In the genomic region with DNA sequence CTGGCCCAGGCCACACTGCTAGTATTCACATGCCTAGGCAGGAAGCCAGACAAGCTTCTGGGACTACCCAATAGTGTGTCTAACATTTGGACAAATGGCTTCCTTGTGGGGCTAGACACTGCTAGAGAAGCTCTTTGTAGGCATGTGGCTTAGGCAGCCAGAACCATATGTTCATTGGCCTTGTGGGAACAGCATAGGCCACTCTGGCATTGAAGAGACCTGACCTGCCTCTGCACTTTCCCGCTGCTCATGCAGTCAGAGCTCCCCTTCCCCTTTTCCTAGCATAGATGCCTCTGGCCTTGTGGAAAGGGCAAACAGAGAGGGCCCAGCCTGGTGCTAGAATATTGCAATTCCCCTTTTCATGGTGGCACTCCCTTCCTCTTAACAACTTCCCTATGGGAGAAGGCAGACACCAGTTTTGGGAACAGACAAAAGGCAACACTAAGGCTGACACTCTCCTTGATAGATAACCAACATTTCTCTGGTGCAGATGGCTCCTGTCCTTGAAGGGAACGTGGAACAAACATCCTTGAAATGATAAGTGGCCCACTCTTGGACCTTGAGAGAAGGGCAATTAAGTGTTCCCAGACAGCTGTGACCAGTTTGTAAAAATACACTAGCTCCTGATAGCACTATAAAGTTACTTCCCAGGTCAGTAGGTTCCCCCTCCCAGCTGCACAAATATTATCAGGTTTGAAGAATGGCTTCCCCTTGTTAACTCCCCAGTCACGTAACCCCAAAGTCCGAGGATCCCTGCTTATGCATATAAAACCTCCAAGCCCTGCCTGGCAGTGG, we compare ENCODE assay signal across 15 mouse cellular contexts. TPM values are rescaled to one million over a fixed set of nuclear protein-coding genes. Genes with fewer than 3 reads are reported as not detected.
DNase-seq lines count a peak whose midpoint lies in the region; ATAC-seq and TF ChIP-seq lines count a peak whose summit lies in the region.
"Had no signal": no experiment of that assay in that cellular context is flagged by ENCODE, and none has a peak within 500 bp of the region (broad histone marks: within the 10 kb centered on the region; RNA-seq: fewer than 3 reads in every experiment).

No protein-coding gene starts in this region.

- WGBS in embryonic facial prominence, embryonic 14.5 days: 70% methylated on average over 4 of the region's 4 CpGs
- WGBS in embryonic facial prominence, embryonic 10.5 days: 73% methylated on average over 4 of the region's 4 CpGs
- WGBS in lung, embryonic 14.5 days: 35% methylated on average over 4 of the region's 4 CpGs
- 53% methylated on average over 4 of the region's 4 CpGs for WGBS in lung, adult 2 months
- WGBS in liver, postnatal 0 days (ENCODE audit: insufficient replicate concordance): 71% methylated on average over 4 of the region's 4 CpGs
- WGBS in forebrain, embryonic 16.5 days: 84% methylated on average over 4 of the region's 4 CpGs

- no peak for TF ChIP-seq POLR2A in lung, adult 2 months (IDR thresholded peaks at IDR 0.05; ENCODE audit: borderline replicate concordance, extremely low read depth, low read depth, low read length)

- no peaks in the 10 kb centered on the region for H3K27me3 ChIP-seq in embryonic facial prominence, embryonic 14.5 days (replicated peaks; ENCODE audit: control insufficient read depth, insufficient read depth, low read length)
- no peaks in the 10 kb centered on the region for H3K27me3 ChIP-seq in embryonic facial prominence, embryonic 10.5 days (replicated peaks; ENCODE audit: low read depth, poor library complexity, severe bottlenecking)
- no peaks in the 10 kb centered on the region for H3K27me3 ChIP-seq in lung, embryonic 14.5 days (ENCODE audit: insufficient read depth, low read length)
- H3K27me3 ChIP-seq in liver, postnatal 0 days (ENCODE audit: insufficient read depth, low read length): no peaks in the 10 kb centered on the region
- no peaks in the 10 kb centered on the region for H3K27me3 ChIP-seq in forebrain, embryonic 16.5 days (replicated peaks; ENCODE audit: control insufficient read depth, insufficient read depth, low read length)
- H3K27me3 ChIP-seq: hindbrain, embryonic 12.5 days; lung, embryonic 15.5 days had no signal

- H3K4me1 ChIP-seq in embryonic facial prominence, embryonic 14.5 days (ENCODE audit: control insufficient read depth, insufficient read depth, low read length): no peaks in the 10 kb centered on the region
- H3K4me1 ChIP-seq in embryonic facial prominence, embryonic 10.5 days: no peaks in the 10 kb centered on the region
- H3K4me1 ChIP-seq in lung, embryonic 14.5 days (ENCODE audit: insufficient read depth): no peaks in the 10 kb centered on the region
- H3K4me1 ChIP-seq in lung, adult 2 months (ENCODE audit: control insufficient read depth, insufficient read depth, low read length): no peaks in the 10 kb centered on the region
- no peaks in the 10 kb centered on the region for H3K4me1 ChIP-seq in liver, postnatal 0 days (ENCODE audit: insufficient read depth)
- H3K4me1 ChIP-seq in forebrain, embryonic 16.5 days (replicated peaks; ENCODE audit: control insufficient read depth, insufficient read depth, low read length): no peaks in the 10 kb centered on the region
- H3K4me1 ChIP-seq: hindbrain, embryonic 12.5 days; lung, embryonic 15.5 days had no signal

- no peak overlapping the region for H3K4me3 ChIP-seq in embryonic facial prominence, embryonic 14.5 days (ENCODE audit: low read depth, low read length)
- H3K4me3 ChIP-seq in embryonic facial prominence, embryonic 10.5 days: no peak overlapping the region
- no peak overlapping the region for H3K4me3 ChIP-seq in lung, embryonic 14.5 days (ENCODE audit: low read depth, low read length)
- no peak overlapping the region for H3K4me3 ChIP-seq in lung, adult 2 months (replicated peaks; ENCODE audit: extremely low read depth, low read depth, low read length)
- no peak overlapping the region for H3K4me3 ChIP-seq in liver, postnatal 0 days (ENCODE audit: low read depth, low read length)
- no peak overlapping the region for H3K4me3 ChIP-seq in forebrain, embryonic 16.5 days (replicated peaks; ENCODE audit: low read length)
- H3K4me3 ChIP-seq: hindbrain, embryonic 12.5 days; left cerebral cortex, adult 2 months; lung, embryonic 15.5 days had no signal

- peaks cover 8% of the 10 kb centered on the region; the same call in 1 of the 2 replicates for H3K9me3 ChIP-seq in embryonic facial prominence, embryonic 14.5 days (ENCODE audit: control insufficient read depth, low read length)
- peaks cover 8% of the 10 kb centered on the region for H3K9me3 ChIP-seq in embryonic facial prominence, embryonic 10.5 days
- peaks cover 6% of the 10 kb centered on the region for H3K9me3 ChIP-seq in lung, embryonic 14.5 days (ENCODE audit: low read depth, low read length)
- H3K9me3 ChIP-seq in liver, postnatal 0 days (ENCODE audit: low read length): no peaks in the 10 kb centered on the region
- peaks cover 7% of the 10 kb centered on the region for H3K9me3 ChIP-seq in forebrain, embryonic 16.5 days (ENCODE audit: control insufficient read depth, low read length)

- no peak for TF ChIP-seq CTCF in lung, embryonic 14.5 days (IDR thresholded peaks at IDR 0.05; ENCODE audit: low read depth)
- TF ChIP-seq CTCF in lung, adult 2 months (IDR thresholded peaks at IDR 0.05; ENCODE audit: insufficient read depth, low read length): no peak
- TF ChIP-seq CTCF in liver, postnatal 0 days (IDR thresholded peaks at IDR 0.05; ENCODE audit: low read depth): no peak

- peaks cover 52% of the 10 kb centered on the region for H3K36me3 ChIP-seq in embryonic facial prominence, embryonic 14.5 days (ENCODE audit: control insufficient read depth, insufficient read depth, low read length)
- peaks cover 78% of the 10 kb centered on the region for H3K36me3 ChIP-seq in embryonic facial prominence, embryonic 10.5 days (replicated peaks)
- peaks cover 45% of the 10 kb centered on the region for H3K36me3 ChIP-seq in lung, embryonic 14.5 days (ENCODE audit: insufficient read depth)
- H3K36me3 ChIP-seq in liver, postnatal 0 days (replicated peaks; ENCODE audit: insufficient read depth, low read length): peaks cover 22% of the 10 kb centered on the region
- H3K36me3 ChIP-seq in forebrain, embryonic 16.5 days (ENCODE audit: control insufficient read depth, insufficient read depth): peaks cover 30% of the 10 kb centered on the region

- no peak for DNase-seq in embryonic facial prominence, embryonic 14.5 days (ENCODE audit: low spot score)
- no peak for DNase-seq in embryonic facial prominence, embryonic 10.5 days (ENCODE audit: low spot score)
- DNase-seq in lung, embryonic 14.5 days: peak; percentile 12
- no peak for DNase-seq in lung, adult 2 months
- no peak for DNase-seq in liver, postnatal 0 days
- DNase-seq in spleen, postnatal 14 days (ENCODE audit: low spot score in 2 of 2): no peak
- DNase-seq: forebrain, postnatal 0 days; right cerebral cortex, postnatal 25 days; thymus, postnatal 14 days had no signal

- TF ChIP-seq EP300 in liver, postnatal 0 days (IDR thresholded peaks at IDR 0.05; ENCODE audit: low read depth): no peak

- H3K27ac ChIP-seq in embryonic facial prominence, embryonic 14.5 days (replicated peaks; ENCODE audit: low read depth, low read length): no peak overlapping the region
- no peak overlapping the region for H3K27ac ChIP-seq in embryonic facial prominence, embryonic 10.5 days (replicated peaks)
- peak overlapping the region; percentile 18; the same call in 1 of the 2 replicates for H3K27ac ChIP-seq in lung, embryonic 14.5 days (ENCODE audit: low read depth)
- 0 out of 2 replicates have a peak overlapping the region, but pooled peaks have one; percentile 29 for H3K27ac ChIP-seq in liver, postnatal 0 days (ENCODE audit: low read depth)
- H3K27ac ChIP-seq in forebrain, embryonic 16.5 days (ENCODE audit: low read length): no peak overlapping the region
- H3K27ac ChIP-seq: hindbrain, embryonic 12.5 days; left cerebral cortex, adult 2 months; lung, embryonic 15.5 days had no signal

- no peak overlapping the region for H3K9ac ChIP-seq in embryonic facial prominence, embryonic 14.5 days (ENCODE audit: low read depth, low read length)
- H3K9ac ChIP-seq in lung, embryonic 14.5 days: no peak overlapping the region
- H3K9ac ChIP-seq in liver, postnatal 0 days (replicated peaks): no peak overlapping the region
- no peak overlapping the region for H3K9ac ChIP-seq in forebrain, embryonic 16.5 days (replicated peaks; ENCODE audit: low read depth, low read length)
- H3K9ac ChIP-seq: forebrain, postnatal 0 days; hindbrain, embryonic 12.5 days; lung, embryonic 15.5 days had no signal

- ATAC-seq in embryonic facial prominence, embryonic 14.5 days (ENCODE audit: low read depth): 0 out of 2 replicates have a peak, but pooled peaks have one; percentile 37
- peak; percentile 28; the same call in 1 of the 2 replicates for ATAC-seq in lung, embryonic 14.5 days (ENCODE audit: insufficient read depth)
- ATAC-seq in erythroid progenitor cell, adult 5-6 weeks (replicated peaks; ENCODE audit: low FRiP score, poor library complexity, severe bottlenecking): 0 out of 2 replicates have a peak, but pooled peaks have one; percentile 27
- no peak for ATAC-seq in liver, postnatal 0 days
- ATAC-seq in forebrain, embryonic 16.5 days: no peak
- ATAC-seq: forebrain, postnatal 0 days had no signal

- H3K4me2 ChIP-seq in embryonic facial prominence, embryonic 14.5 days (ENCODE audit: low read depth, low read length): no peak overlapping the region
- no peak overlapping the region for H3K4me2 ChIP-seq in lung, embryonic 14.5 days
- no peak overlapping the region for H3K4me2 ChIP-seq in liver, postnatal 0 days (ENCODE audit: low read depth, low read length)
- no peak overlapping the region for H3K4me2 ChIP-seq in forebrain, embryonic 16.5 days (ENCODE audit: low read length)
- H3K4me2 ChIP-seq: hindbrain, embryonic 12.5 days; lung, embryonic 15.5 days had no signal

RNA-seq across cellular contexts. Expression of gene Amn1, which starts 14.5 kb away (rescaled TPM):
- 27.1 and 30.5 TPM in 2 replicates for polyA plus RNA-seq in embryonic facial prominence, embryonic 14.5 days (2014; fragmentation: Nextera tagmentation; extraction: Ambion mirVana)
- polyA plus RNA-seq in embryonic facial prominence, embryonic 10.5 days (2016; fragmentation: Nextera tagmentation; extraction: Ambion mirVana): 40.2 and 45.1 TPM in 2 replicates
- polyA plus RNA-seq in lung, embryonic 14.5 days (2014; fragmentation: Nextera tagmentation; extraction: Ambion mirVana): 28.2 and 30.2 TPM in 2 replicates
- 9.9 and 10.7 TPM in 2 replicates for polyA plus RNA-seq in lung, adult 2 months (2012; rRNA removed)
- total RNA-seq in erythroid progenitor cell, adult 5-6 weeks (2015; ENCODE audit: low replicate concordance): 3.4 and 3.6 TPM in 2 replicates
- 1.4 and 5.4 TPM in 2 replicates for total RNA-seq in erythroid progenitor cell, adult 5-6 weeks (2017; ENCODE audit: low replicate concordance)
- polyA plus RNA-seq in liver, postnatal 0 days (2015; fragmentation: Nextera tagmentation; extraction: Ambion mirVana): 7.1 and 9.1 TPM in 2 replicates
- 100 and 108 TPM in 2 replicates for polyA plus RNA-seq in forebrain, embryonic 16.5 days (2015; fragmentation: Nextera tagmentation; extraction: Ambion mirVana)

RNA-seq across cellular contexts. Expression of gene Etfbkmt, which starts 34.4 kb away (rescaled TPM):
- 11.1 and 12.3 TPM in 2 replicates for polyA plus RNA-seq in embryonic facial prominence, embryonic 14.5 days (2014; fragmentation: Nextera tagmentation; extraction: Ambion mirVana)
- 13.9 and 16.1 TPM in 2 replicates for polyA plus RNA-seq in embryonic facial prominence, embryonic 10.5 days (2016; fragmentation: Nextera tagmentation; extraction: Ambion mirVana)
- 13.7 and 15.6 TPM in 2 replicates for polyA plus RNA-seq in lung, embryonic 14.5 days (2014; fragmentation: Nextera tagmentation; extraction: Ambion mirVana)
- 11.8 and 16.3 TPM in 2 replicates for polyA plus RNA-seq in lung, adult 2 months (2012; rRNA removed)
- total RNA-seq in erythroid progenitor cell, adult 5-6 weeks (2015; ENCODE audit: low replicate concordance): 4.6 and 9.4 TPM in 2 replicates
- 4.5 and 6.0 TPM in 2 replicates for total RNA-seq in erythroid progenitor cell, adult 5-6 weeks (2017; ENCODE audit: low replicate concordance)
- 9.7 and 9.8 TPM in 2 replicates for polyA plus RNA-seq in liver, postnatal 0 days (2015; fragmentation: Nextera tagmentation; extraction: Ambion mirVana)
- 7.4 and 7.8 TPM in 2 replicates for polyA plus RNA-seq in forebrain, embryonic 16.5 days (2015; fragmentation: Nextera tagmentation; extraction: Ambion mirVana)

RNA-seq across cellular contexts. Expression of gene Gm10203, which starts 44.1 kb away (rescaled TPM):
- polyA plus RNA-seq in embryonic facial prominence, embryonic 14.5 days (2014; fragmentation: Nextera tagmentation; extraction: Ambion mirVana): not detected in 2 replicates
- not detected in 2 replicates for polyA plus RNA-seq in embryonic facial prominence, embryonic 10.5 days (2016; fragmentation: Nextera tagmentation; extraction: Ambion mirVana)
- polyA plus RNA-seq in lung, embryonic 14.5 days (2014; fragmentation: Nextera tagmentation; extraction: Ambion mirVana): not detected in 2 replicates
- polyA plus RNA-seq in lung, adult 2 months (2012; rRNA removed): not detected in 2 replicates
- total RNA-seq in erythroid progenitor cell, adult 5-6 weeks (2015; ENCODE audit: low replicate concordance): not detected in 2 replicates
- total RNA-seq in erythroid progenitor cell, adult 5-6 weeks (2017; ENCODE audit: low replicate concordance): not detected in 2 replicates
- not detected in 2 replicates for polyA plus RNA-seq in liver, postnatal 0 days (2015; fragmentation: Nextera tagmentation; extraction: Ambion mirVana)
- not detected in 2 replicates for polyA plus RNA-seq in forebrain, embryonic 16.5 days (2015; fragmentation: Nextera tagmentation; extraction: Ambion mirVana)
- total RNA-seq: common myeloid progenitor, adult 5-6 weeks; forebrain, postnatal 0 days; left cerebral cortex, adult 2 months had no signal
- polyA plus RNA-seq: forebrain, postnatal 0 days; hindbrain, embryonic 12.5 days; lung, embryonic 15.5 days had no signal

Comparison
In these comparisons a context has a peak if more than half of its experiments do, and no peak if none do; other contexts are left out.
1. ATAC-seq: peak in embryonic facial prominence, embryonic 14.5 days (single experiment), lung, embryonic 14.5 days (single experiment) and erythroid progenitor cell, adult 5-6 weeks (single experiment); none in liver, postnatal 0 days (single experiment) and forebrain, embryonic 16.5 days (single experiment).
2. H3K27ac ChIP-seq: peak in lung, embryonic 14.5 days (single experiment) and liver, postnatal 0 days (single experiment); none in embryonic facial prominence, embryonic 14.5 days (single experiment), embryonic facial prominence, embryonic 10.5 days (single experiment) and forebrain, embryonic 16.5 days (single experiment).